Mouse (Mus musculus) ES-Bruce4 (cell line): ENCODE results near the gene Mcfd2. TPM values are rescaled to one million over a fixed set of nuclear protein-coding genes. Genes with fewer than 3 reads are reported as not detected.
"Not testable (repeated sequence)": the region's sequence is repeated elsewhere in the genome, so short reads cannot be mapped to it uniquely, and the experiment has no call there.

Experiments used
- H3K27ac ChIP-seq: 2 replicates; pipeline ENCODE4 v1.5.1; 2012; ENCODE audit warnings: low read length, inconsistent platforms; ENCODE audit not compliant: insufficient read depth
- H3K27me3 ChIP-seq: 2 replicates; pipeline ENCODE4 v1.6.1; 2012; ENCODE audit warnings: mild to moderate bottlenecking, low read length, inconsistent platforms; ENCODE audit not compliant: control insufficient read depth, poor library complexity, insufficient read depth, severe bottlenecking
- H3K36me3 ChIP-seq: 2 replicates; pipeline ENCODE4 v1.6.1; 2012; ENCODE audit warnings: inconsistent platforms, mild to moderate bottlenecking, low read length, moderate library complexity; ENCODE audit not compliant: control insufficient read depth, poor library complexity, insufficient read depth, severe bottlenecking
- H3K4me1 ChIP-seq: one replicate; pipeline ENCODE4 v1.8.1; 2011; ENCODE audit warnings: low read length; ENCODE audit not compliant: control insufficient read depth, insufficient read depth
- H3K4me3 ChIP-seq: 2 replicates; pipeline ENCODE4 v1.5.1; 2011; ENCODE audit warnings: low read depth, mild to moderate bottlenecking, low read length
- H3K9ac ChIP-seq: 2 replicates; pipeline ENCODE4 v1.6.1; 2012; ENCODE audit warnings: low read depth, mild to moderate bottlenecking, inconsistent platforms; ENCODE audit not compliant: poor library complexity, severe bottlenecking
- H3K9me3 ChIP-seq: replicated peaks from 2 replicates; pipeline ENCODE4 v1.6.1; 2012; ENCODE audit warnings: mild to moderate bottlenecking, low read length, inconsistent platforms; ENCODE audit not compliant: control insufficient read depth, poor library complexity, insufficient read depth, severe bottlenecking
- CTCF ChIP-seq: IDR thresholded peaks from one replicate; pipeline ENCODE4 v1.8.1; 2011; ENCODE audit warnings: low read depth, low read length
- EP300 ChIP-seq: IDR thresholded peaks from 2 replicates; pipeline ENCODE4 v1.6.1; 2011; ENCODE audit warnings: low read depth, low read length; ENCODE audit not compliant: insufficient read depth
- POLR2A ChIP-seq: IDR thresholded peaks from one replicate; pipeline ENCODE4 v1.8.1; 2011; ENCODE audit warnings: low read length; ENCODE audit not compliant: insufficient read depth
- polyA plus RNA-seq: library from polyadenylated mRNA; stranded (reverse); fragments of >200 nt; gene quantifications from 2 replicates; pipeline ENCODE4 v1.2.4, GENCODE M21; 2011; ENCODE audit warnings: low read depth; ENCODE audit not compliant: missing spikeins, insufficient read depth, insufficient read length

Mcfd2 gene
- polyA plus RNA-seq, 1 experiment, result 34.1 TPM

DNA sequence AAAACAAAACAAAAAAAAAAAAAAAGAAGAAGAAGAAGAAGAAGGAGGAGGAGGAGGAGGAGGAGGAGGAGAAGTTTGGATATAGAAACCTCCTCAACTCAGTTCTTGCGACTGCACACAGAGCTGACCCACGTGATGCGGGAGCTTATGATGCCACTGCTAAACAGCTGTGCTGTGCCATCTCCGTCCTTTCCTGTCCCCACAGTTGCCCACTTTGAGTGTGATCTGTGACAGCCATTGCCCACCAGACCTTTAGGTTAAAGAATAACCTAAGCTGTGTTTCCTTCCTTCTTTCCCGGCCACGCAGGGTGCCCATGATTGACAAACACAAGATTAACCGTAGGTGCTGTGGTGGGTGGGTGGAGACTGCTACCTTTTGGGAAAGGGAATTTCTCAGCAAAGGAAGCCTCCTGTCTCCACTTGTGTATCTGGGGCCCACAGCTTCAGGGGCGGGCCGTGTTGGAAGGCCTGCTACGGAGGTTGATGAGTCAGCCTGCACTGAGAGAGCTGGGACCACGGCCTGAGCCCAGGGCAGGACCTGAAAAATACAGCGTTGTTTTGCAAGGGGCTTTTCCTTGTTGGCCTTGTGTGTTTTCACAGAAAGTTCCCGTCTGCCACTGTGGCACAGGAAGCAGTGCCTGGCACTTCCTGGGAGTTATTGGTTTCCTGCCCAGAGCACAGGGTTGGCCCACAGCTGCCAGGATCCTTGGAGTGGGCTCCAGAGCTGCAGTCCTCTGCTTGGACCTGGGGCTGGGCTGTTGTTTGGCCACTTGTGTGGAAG, 36.5 kb upstream of the Mcfd2 start:
- Histone ChIP-seq H3K4me1 (no peaks in the 10 kb centered on the region), H3K27me3 (no peaks in the 10 kb centered on the region), H3K4me3 (no peak overlapping the region), H3K9ac (no peak overlapping the region), H3K9me3 (no peaks in the 10 kb centered on the region), H3K36me3 (no peaks in the 10 kb centered on the region), H3K27ac (no peak overlapping the region)
- TF ChIP-seq POLR2A (no peak), CTCF (no peak), EP300 (no peak)

GRCm38 (mm10) chr17:87301607-87302006, 35.9 kb upstream of the Mcfd2 start:
- H3K9me3 ChIP-seq, H3K27me3 ChIP-seq, H3K36me3 ChIP-seq, H3K4me1 ChIP-seq, H3K27ac ChIP-seq, H3K4me3 ChIP-seq, H3K9ac ChIP-seq: not testable (repeated sequence)

- TF ChIP-seq CTCF, result no peak
- no peak for TF ChIP-seq POLR2A
- TF ChIP-seq EP300, result no peak
- Histone ChIP-seq H3K36me3 (no peaks in the 10 kb centered on the region), H3K27ac (no peak overlapping the region), H3K4me3 (no peak overlapping the region), H3K9me3 (no peaks in the 10 kb centered on the region), H3K27me3 (no peaks in the 10 kb centered on the region), H3K4me1 (no peaks in the 10 kb centered on the region), H3K9ac (no peak overlapping the region)
Observed at GRCm38 (mm10) chr17:87300340-87300739, 34.6 kb upstream of the Mcfd2 start.

DNA sequence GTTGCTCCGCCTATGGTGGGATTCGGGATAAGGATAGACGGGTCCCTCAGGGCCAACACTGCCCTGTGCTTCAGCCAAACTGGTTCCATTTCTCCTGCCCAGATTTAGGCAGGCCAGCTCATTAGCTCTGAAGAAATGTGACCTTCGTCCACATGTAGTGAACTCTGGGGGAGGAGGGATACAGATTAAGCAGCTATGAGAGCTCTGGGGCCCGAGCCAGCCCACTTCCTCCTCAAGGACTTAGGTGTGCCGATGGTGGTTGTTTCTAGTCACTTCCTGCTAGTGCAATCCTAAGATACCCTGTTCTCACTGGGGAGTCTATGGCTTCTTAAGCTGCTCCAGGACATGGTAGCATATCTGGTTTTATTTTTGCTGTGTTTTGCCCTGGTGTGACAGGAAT, 33.2 kb upstream of the Mcfd2 start:
- Histone ChIP-seq H3K9ac (no peak overlapping the region), H3K4me3 (no peak overlapping the region), H3K4me1 (no peaks in the 10 kb centered on the region), H3K27me3 (no peaks in the 10 kb centered on the region), H3K27ac (no peak overlapping the region), H3K36me3 (no peaks in the 10 kb centered on the region), H3K9me3 (no peaks in the 10 kb centered on the region)
- no peak for TF ChIP-seq POLR2A
- no peak for TF ChIP-seq CTCF
- TF ChIP-seq EP300, result no peak

DNA sequence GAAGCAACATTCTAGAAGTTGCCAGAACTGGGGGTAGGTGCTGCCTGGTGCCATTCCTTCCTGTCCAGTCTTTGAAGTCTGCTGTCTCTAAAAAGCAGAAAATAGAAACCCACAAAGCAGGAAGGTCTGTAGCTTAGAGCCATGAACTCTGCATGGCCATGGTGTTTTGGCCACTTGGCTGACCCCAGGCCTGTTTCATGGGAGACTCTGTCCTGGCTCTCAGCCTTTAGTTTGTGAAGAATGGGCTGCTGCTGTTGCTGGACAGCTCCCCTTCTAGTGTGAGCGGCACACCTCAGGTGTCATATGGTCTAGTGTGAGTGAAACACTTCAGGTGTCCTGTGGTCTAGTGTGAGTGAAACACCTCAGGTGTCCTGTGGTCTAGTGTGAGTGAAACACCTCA, 31.0 kb upstream of the Mcfd2 start:
- H3K36me3 ChIP-seq, H3K4me3 ChIP-seq, H3K4me1 ChIP-seq, H3K9me3 ChIP-seq, H3K27ac ChIP-seq, H3K27me3 ChIP-seq, H3K9ac ChIP-seq: not testable (repeated sequence)

DNA sequence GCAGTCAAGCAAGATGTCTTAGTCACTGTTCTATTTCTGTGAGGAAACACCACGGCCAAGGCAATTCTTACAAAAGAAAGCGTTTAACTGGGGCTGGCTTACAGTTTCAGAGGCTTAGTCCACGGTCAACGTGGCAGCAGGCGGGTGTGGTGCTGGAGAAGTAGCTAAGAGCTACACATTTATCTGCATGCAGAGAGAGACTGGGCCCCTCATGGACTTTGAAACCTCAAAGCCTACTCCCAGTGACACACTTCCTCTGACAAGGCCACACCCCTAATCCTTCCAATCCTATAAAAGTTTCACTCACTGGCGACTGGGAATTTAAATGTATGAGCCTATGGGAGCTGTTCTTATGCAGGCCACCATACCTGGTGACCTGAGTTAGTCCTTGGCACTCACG, 30.0 kb upstream of the Mcfd2 start:
- no peaks in the 10 kb centered on the region for H3K4me1 ChIP-seq
- no peak overlapping the region for H3K4me3 ChIP-seq
- no peak for TF ChIP-seq POLR2A
- TF ChIP-seq EP300, result no peak
- TF ChIP-seq CTCF, result no peak
- H3K36me3 ChIP-seq, result 0 out of 2 replicates have a peak, but pooled peaks cover 3% of the 10 kb centered on the region
- H3K9me3 ChIP-seq, result no peaks in the 10 kb centered on the region
- H3K9ac ChIP-seq, result no peak overlapping the region
- no peaks in the 10 kb centered on the region for H3K27me3 ChIP-seq
- no peak overlapping the region for H3K27ac ChIP-seq
